Mouse (Mus musculus) cerebellum, adult 2 months (tissue): ENCODE results near the gene Scg5. TPM values are rescaled to one million over a fixed set of nuclear protein-coding genes. Genes with fewer than 3 reads are reported as not detected.
A peak's percentile ranks its signal among the peaks of the same experiment; 100 is the strongest.

ENCODE experiments used
- DNase-seq, 2 experiments: peaks; one replicate each; pipeline ENCODE4 v3.0.0; 2021
- H3K27ac ChIP-seq: fragments of 200-500 bp; 2 replicates; pipeline ENCODE4 v1.5.1; 2012; ENCODE audit warnings: low read length, control low read depth, inconsistent platforms; ENCODE audit not compliant: insufficient read depth
- H3K27me3 ChIP-seq: fragments of 200-500 bp; 2 replicates; pipeline ENCODE4 v1.6.1; 2012; ENCODE audit warnings: inconsistent platforms, mild to moderate bottlenecking, low read length, moderate library complexity; ENCODE audit not compliant: control insufficient read depth, insufficient read depth
- H3K4me1 ChIP-seq: fragments of 200-500 bp; 2 replicates; pipeline ENCODE4 v1.6.1; 2011; ENCODE audit warnings: low read length; ENCODE audit not compliant: control insufficient read depth, insufficient read depth
- H3K4me3 ChIP-seq: fragments of 200-500 bp; replicated peaks from 2 replicates; pipeline ENCODE3; 2011; ENCODE audit warnings: mild to moderate bottlenecking, low read depth, low read length, control low read depth; ENCODE audit not compliant: insufficient read depth
- CTCF ChIP-seq: fragments of 200-500 bp; IDR thresholded peaks from 2 replicates; pipeline ENCODE4 v1.5.1; 2011; ENCODE audit warnings: low read depth, mild to moderate bottlenecking, control low read depth, low read length, moderate library complexity, borderline replicate concordance; ENCODE audit not compliant: insufficient read depth
- POLR2A ChIP-seq: fragments of 200-500 bp; IDR thresholded peaks from 2 replicates; pipeline ENCODE4 v1.6.1; 2011; ENCODE audit warnings: low read length, control low read depth, borderline replicate concordance; ENCODE audit not compliant: insufficient read depth
- WGBS: fragments of 180-500 bp; shearing (Covaris S2); methylation state at CpG from one replicate; pipeline ENCODE4 v1.1.7; 2018; 5-methylcytosine and 5-hydroxymethylcytosine counted together
- polyA plus RNA-seq: library from polyadenylated mRNA; depleted of rRNA; stranded (reverse); fragments of >200 nt; gene quantifications from 2 replicates; pipeline ENCODE4 v1.2.3, GENCODE M21; 2012

Gene Scg5
- polyA plus RNA-seq, 1 experiment = 341 TPM

DNA sequence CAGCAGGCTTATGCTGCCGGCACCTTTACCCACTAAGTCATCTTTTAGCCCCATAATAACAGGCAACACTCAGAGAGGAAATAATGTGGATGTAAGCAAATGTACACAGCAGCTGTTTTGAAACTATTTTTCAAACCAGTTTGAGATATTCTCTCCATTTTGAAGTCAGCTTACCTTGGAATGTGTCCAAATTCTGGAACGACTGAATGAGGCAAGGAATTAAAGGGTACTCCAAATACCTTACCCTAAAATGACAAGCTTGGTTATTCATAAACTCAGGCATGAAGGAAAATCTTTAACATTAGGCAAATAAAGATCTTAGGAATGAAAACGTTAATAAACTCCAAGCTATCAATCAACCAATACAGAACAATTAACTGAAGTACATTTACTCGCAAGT lies 16.2 kb upstream of the Scg5 start:
- no peaks in the 10 kb centered on the region for H3K4me1 ChIP-seq
- H3K27me3 ChIP-seq = no peaks in the 10 kb centered on the region
- TF ChIP-seq POLR2A (no peak), CTCF (no peak)
- DNase-seq = no peak
- no peak overlapping the region for H3K27ac ChIP-seq
- WGBS = 64% methylated on average over 4 of the region's 4 CpGs
- H3K4me3 ChIP-seq = no peak overlapping the region

GRCm38 (mm10) chr2:113841656-113842437 lies 12.9 kb upstream of the Scg5 start:
- H3K4me3 ChIP-seq = no peak overlapping the region
- H3K27ac ChIP-seq = no peak overlapping the region
- H3K27me3 ChIP-seq = no peaks in the 10 kb centered on the region
- DNase-seq = no peak
- 94% methylated on average over 4 of the region's 4 CpGs for WGBS
- TF ChIP-seq POLR2A (no peak), CTCF (no peak)
- H3K4me1 ChIP-seq = no peaks in the 10 kb centered on the region

GRCm38 (mm10) chr2:113839488-113839887 lies 10.6 kb upstream of the Scg5 start:
- no peak overlapping the region for H3K4me3 ChIP-seq
- no peaks in the 10 kb centered on the region for H3K27me3 ChIP-seq
- H3K27ac ChIP-seq = no peak overlapping the region
- H3K4me1 ChIP-seq = no peaks in the 10 kb centered on the region
- TF ChIP-seq POLR2A (no peak), CTCF (no peak)
- 76% methylated on average over 4 of the region's 4 CpGs for WGBS
- DNase-seq = no peak

DNA sequence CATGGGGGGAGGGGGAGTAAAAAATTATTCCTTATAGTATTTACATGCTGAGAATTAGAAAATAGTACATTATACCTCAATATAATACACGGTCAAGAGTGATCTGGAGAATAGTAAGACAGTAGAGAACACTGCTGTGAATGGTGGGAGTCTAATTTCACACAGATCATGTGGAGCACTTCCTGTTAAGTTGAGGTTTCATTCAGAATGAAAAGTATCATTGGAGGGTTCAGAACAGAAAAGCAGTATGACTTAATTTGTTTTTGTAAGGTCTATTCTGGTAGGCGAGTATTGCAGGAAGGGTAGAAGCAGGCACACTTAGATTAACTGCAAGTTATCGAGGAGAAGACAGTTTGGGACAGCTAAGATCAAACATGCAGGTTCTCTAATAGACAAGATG lies 6.3 kb upstream of the Scg5 start:
- DNase-seq = no peak
- Histone ChIP-seq H3K27me3 (no peaks in the 10 kb centered on the region), H3K27ac (no peak overlapping the region), H3K4me1 (no peaks in the 10 kb centered on the region), H3K4me3 (no peak overlapping the region)
- TF ChIP-seq CTCF (no peak), POLR2A (no peak)
- WGBS = 91% methylated on average over 3 of the region's 3 CpGs

GRCm38 (mm10) chr2:113828086-113828942 lies 607 bp downstream of the Scg5 start:
- whole genome bisulfite sequencing = 3% methylated on average over 17 of the region's 17 CpGs
- peak in 1 of 2 experiments; percentile 47 for DNase-seq
- H3K4me1 ChIP-seq = peaks cover 19% of the 10 kb centered on the region; the same call in 1 of the 2 replicates
- H3K4me3 ChIP-seq = peak overlapping the region; percentile 92
- TF ChIP-seq POLR2A = no peak
- no peak for TF ChIP-seq CTCF
- H3K27ac ChIP-seq = peak overlapping the region; percentile 76
- no peaks in the 10 kb centered on the region for H3K27me3 ChIP-seq

GRCm38 (mm10) chr2:113823909-113824308 lies 5.0 kb downstream of the Scg5 start:
- WGBS = 0% methylated on average over 2 of the region's 2 CpGs
- Histone ChIP-seq H3K27me3 (no peaks in the 10 kb centered on the region), H3K27ac (no peak overlapping the region), H3K4me3 (no peak overlapping the region), H3K4me1 (peaks cover 25% of the 10 kb centered on the region; the same call in 1 of the 2 replicates)
- TF ChIP-seq POLR2A (no peak), CTCF (peak; percentile 78)
- DNase-seq = peak; percentile 54 to 68

- 94% methylated on average over 8 of the region's 8 CpGs for WGBS
Measured at GRCm38 (mm10) chr2:113822367-113822766, 6.6 kb downstream of the Scg5 start.

More at GRCm38 (mm10) chr2:113822367-113822766, 6.6 kb downstream of the Scg5 start:
- DNase-seq = no peak
- no peaks in the 10 kb centered on the region for H3K27me3 ChIP-seq
- H3K4me1 ChIP-seq = peaks cover 37% of the 10 kb centered on the region
- H3K27ac ChIP-seq = no peak overlapping the region
- no peak overlapping the region for H3K4me3 ChIP-seq
- TF ChIP-seq CTCF = no peak
- TF ChIP-seq POLR2A = no peak
